ENCODE assay signal across 8 mouse cellular contexts in the genomic region with DNA sequence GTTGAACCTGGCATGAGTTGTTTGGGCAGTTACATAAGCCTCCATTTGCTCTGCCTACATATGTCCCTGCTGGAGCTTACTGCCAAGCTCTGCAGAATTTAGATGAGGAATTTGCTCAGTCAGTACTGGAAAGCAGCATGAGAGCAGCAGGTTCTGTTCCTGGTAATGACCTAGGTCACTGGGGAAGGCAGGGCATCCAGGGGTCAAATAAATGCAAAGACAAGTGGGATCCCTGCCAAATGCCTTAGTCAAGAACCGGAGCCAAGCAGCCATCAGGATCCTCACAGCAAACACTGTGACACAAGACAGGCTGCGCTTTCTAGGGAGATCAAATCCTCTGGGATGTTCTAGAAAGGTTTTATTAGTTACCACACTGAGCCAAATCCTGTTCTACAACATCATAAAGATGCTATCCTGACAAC.
DNase-seq lines count a peak whose midpoint lies in the region; ATAC-seq and TF ChIP-seq lines count a peak whose summit lies in the region.
"Had no signal": no experiment of that assay in that cellular context is flagged by ENCODE, and none has a peak within 500 bp of the region (broad histone marks: within the 10 kb centered on the region; RNA-seq: fewer than 3 reads in every experiment).

No protein-coding gene starts in this region.

- H3K4me2 ChIP-seq in neural tube, embryonic 12.5 days (replicated peaks): no peak overlapping the region
- H3K4me2 ChIP-seq: heart, embryonic 13.5 days had no signal

- no peak overlapping the region for H3K4me3 ChIP-seq in layer of hippocampus, adult 2 months
- H3K4me3 ChIP-seq in neural tube, embryonic 12.5 days: no peak overlapping the region
- H3K4me3 ChIP-seq: heart, embryonic 13.5 days had no signal

- no peaks in the 10 kb centered on the region for H3K9me3 ChIP-seq in neural tube, embryonic 12.5 days
- H3K9me3 ChIP-seq: heart, embryonic 13.5 days had no signal

- H3K36me3 ChIP-seq in neural tube, embryonic 12.5 days: no peaks in the 10 kb centered on the region
- H3K36me3 ChIP-seq: heart, embryonic 13.5 days had no signal

- DNase-seq in right cerebral cortex, adult 18-20 months: peak; percentile 67
- DNase-seq in right cerebral cortex, postnatal 4 days: no peak
- peak; percentile 20 to 28 for DNase-seq in frontal cortex, postnatal 25 days (ENCODE audit: low spot score in 2 of 2)
- peak; percentile 22 to 75 for DNase-seq in layer of hippocampus, adult 2 months (ENCODE audit: low spot score in 2 of 2)
- no peak for DNase-seq in heart, adult 8-10 months (ENCODE audit: low spot score)

- peak overlapping the region; percentile 68 for H3K27ac ChIP-seq in layer of hippocampus, adult 2 months
- H3K27ac ChIP-seq in neural tube, embryonic 12.5 days: no peak overlapping the region; the same call in 1 of the 2 replicates
- H3K27ac ChIP-seq: heart, embryonic 13.5 days had no signal

- peaks cover 6% of the 10 kb centered on the region for H3K4me1 ChIP-seq in neural tube, embryonic 12.5 days

- no peak overlapping the region for H3K9ac ChIP-seq in neural tube, embryonic 12.5 days
- H3K9ac ChIP-seq: heart, embryonic 13.5 days had no signal

- no peak for TF ChIP-seq CTCF in layer of hippocampus, adult 2 months (conservative IDR thresholded peaks at IDR 0.05)

- no peaks in the 10 kb centered on the region for H3K27me3 ChIP-seq in neural tube, embryonic 12.5 days (replicated peaks)
- H3K27me3 ChIP-seq: heart, embryonic 13.5 days had no signal

- ATAC-seq in neural tube, embryonic 12.5 days (ENCODE audit: low FRiP score, low read depth): peak; percentile 50; the same call in 1 of the 2 replicates
- no peak for ATAC-seq in inflammation-experienced regulatory T-cells, adult 6 months

- WGBS in neural tube, embryonic 12.5 days: 28% methylated on average over 2 of the region's 2 CpGs

Comparison
In these comparisons a context has a peak if more than half of its experiments do, and no peak if none do; other contexts are left out.
1. DNase-seq: peak in right cerebral cortex, adult 18-20 months (single experiment), frontal cortex, postnatal 25 days (2 of 2) and layer of hippocampus, adult 2 months (2 of 2); none in right cerebral cortex, postnatal 4 days (single experiment) and heart, adult 8-10 months (single experiment).